Mouse (Mus musculus): ENCODE results near the gene Glyat. TPM values are rescaled to one million over a fixed set of nuclear protein-coding genes. Genes with fewer than 3 reads are reported as not detected.
"Not testable (repeated sequence)": the region's sequence is repeated elsewhere in the genome, so short reads cannot be mapped to it uniquely, and the experiment has no call there.

Gene Glyat
- polyA plus RNA-seq, 1 experiment from 2014 or later: 0.22 TPM

DNA sequence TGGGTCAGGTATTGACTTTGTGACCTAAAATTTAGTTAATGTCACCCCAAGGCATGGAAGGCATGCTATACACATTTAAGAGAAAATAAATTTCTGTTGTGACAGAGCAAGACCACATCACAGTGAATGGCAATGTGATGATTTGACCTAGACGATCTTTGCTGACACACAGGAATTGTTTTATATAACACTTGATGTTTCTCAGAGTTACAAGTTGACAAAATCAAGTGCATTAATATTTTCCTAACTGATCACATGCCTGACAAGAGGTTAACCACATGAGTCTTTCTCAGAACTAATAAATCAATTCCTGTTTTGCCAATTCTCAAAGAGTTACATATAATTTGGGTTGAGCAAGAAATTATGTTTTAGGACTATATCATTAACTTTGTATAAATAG is 19.5 kb upstream of the Glyat start:
- Histone ChIP-seq H3K4me2 (no peak overlapping the region), H3K4me1 (no peaks in the 10 kb centered on the region), H3K4me3 (replicated peaks) (no peak overlapping the region), H3K27me3 (replicated peaks) (no peaks in the 10 kb centered on the region), H3K9me3 (replicated peaks) (no peaks in the 10 kb centered on the region), H3K27ac (replicated peaks) (no peak overlapping the region), H3K36me3 (no peaks in the 10 kb centered on the region), H3K9ac (replicated peaks) (no peak overlapping the region)
- ATAC-seq (ENCODE audit: low FRiP score): no peak
- 80% methylated on average over 1 of the region's 1 CpGs for WGBS

DNA sequence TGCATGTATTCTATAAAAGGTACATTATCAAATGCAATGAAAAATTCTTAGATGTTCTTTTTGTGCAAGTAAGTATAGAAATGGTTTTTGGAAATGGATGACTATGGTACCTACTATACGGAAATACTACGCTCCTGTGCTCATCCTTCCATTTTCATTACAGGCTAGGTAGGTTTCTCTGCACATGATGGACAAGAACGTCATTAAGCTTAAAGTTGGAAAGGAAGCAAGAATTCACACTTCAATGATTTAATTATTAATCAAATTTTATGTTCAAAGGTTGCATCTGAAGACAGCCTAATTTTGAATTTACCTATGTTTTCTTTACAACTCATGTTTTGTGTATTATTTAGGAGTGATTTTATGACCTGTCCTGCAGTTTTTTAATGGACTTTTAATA is 1.2 kb downstream of the Glyat start:
- Histone ChIP-seq H3K27me3 (replicated peaks) (no peaks in the 10 kb centered on the region), H3K4me1 (no peaks in the 10 kb centered on the region), H3K36me3 (no peaks in the 10 kb centered on the region), H3K9ac (replicated peaks) (no peak overlapping the region), H3K9me3 (replicated peaks) (no peaks in the 10 kb centered on the region), H3K4me3 (replicated peaks) (no peak overlapping the region), H3K4me2 (no peak overlapping the region), H3K27ac (replicated peaks) (no peak overlapping the region)
- WGBS: 86% methylated on average over 3 of the region's 3 CpGs
- ATAC-seq (ENCODE audit: low FRiP score): no peak

DNA sequence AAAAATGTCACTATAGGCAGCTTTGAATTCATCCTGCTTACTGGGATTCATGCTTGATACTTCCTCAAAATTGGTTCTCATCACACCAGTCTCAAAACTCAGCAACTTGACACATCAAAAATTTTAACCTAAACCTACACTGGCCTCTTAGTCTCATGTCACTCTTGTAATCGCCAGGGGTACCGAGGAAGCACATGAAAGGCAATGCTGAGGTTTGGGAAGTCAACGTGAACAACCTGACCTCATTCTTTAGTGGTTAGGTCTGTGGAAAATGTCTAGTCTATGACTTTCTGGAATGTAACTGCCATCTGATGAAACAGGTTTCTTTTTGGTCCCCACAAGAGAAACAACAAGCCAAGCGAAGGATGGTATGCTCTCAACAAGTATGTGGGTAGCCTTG is 1.9 kb downstream of the Glyat start:
- H3K27me3 ChIP-seq (replicated peaks): no peaks in the 10 kb centered on the region
- no peak for ATAC-seq (ENCODE audit: low FRiP score)

DNA sequence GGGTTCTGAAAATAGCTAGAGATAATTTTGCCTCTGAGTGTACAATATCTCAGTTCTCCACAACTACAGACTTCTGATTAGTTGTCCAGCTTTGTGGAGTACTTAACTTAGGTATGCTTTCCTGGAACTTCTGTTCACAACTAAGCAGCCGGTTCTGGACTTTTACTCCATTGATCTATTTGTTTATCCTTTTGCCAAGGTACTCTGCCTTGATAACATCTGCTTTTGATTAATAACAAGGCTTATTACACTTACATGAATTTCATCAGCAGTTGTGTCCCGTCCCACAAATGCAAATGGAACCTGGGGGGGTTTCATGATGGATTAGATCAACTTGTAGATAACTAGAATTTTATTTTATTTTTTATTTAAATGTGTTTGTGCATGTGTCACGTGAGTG is 3.8 kb downstream of the Glyat start:
- no peak for ATAC-seq (ENCODE audit: low FRiP score)
- 82% methylated on average over 3 of the region's 3 CpGs for WGBS
- no peaks in the 10 kb centered on the region for H3K36me3 ChIP-seq

More for the DNA sequence above, 1.9 kb downstream of the Glyat start:
- Histone ChIP-seq H3K9me3 (replicated peaks) (no peaks in the 10 kb centered on the region), H3K4me1 (no peaks in the 10 kb centered on the region), H3K4me2 (no peak overlapping the region), H3K9ac (replicated peaks) (no peak overlapping the region), H3K36me3 (no peaks in the 10 kb centered on the region), H3K27ac (replicated peaks) (no peak overlapping the region), H3K4me3 (replicated peaks) (no peak overlapping the region)
- WGBS: 95% methylated on average over 4 of the region's 4 CpGs

DNA sequence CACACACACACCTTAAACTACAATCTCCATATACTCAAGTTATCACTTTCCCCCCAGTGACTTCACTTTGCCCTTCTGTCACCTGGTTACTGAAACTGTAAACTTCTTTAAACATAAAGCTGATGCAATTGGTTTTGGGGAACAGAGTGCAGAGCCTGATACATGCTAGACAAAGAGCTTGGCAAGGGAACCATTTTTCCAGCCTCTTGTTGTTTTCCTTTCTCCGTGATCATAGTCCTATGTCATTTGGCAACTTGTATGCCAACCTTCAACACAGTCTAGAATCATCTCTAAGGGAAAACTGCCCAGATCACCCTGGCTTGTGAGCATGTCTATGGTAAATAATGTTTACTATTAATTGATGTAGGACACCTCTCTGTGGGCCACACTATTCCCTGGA is 4.9 kb downstream of the Glyat start:
- Histone ChIP-seq H3K27ac (replicated peaks) (no peak overlapping the region), H3K36me3 (no peaks in the 10 kb centered on the region), H3K4me2 (no peak overlapping the region), H3K27me3 (replicated peaks) (no peaks in the 10 kb centered on the region), H3K4me3 (replicated peaks) (no peak overlapping the region), H3K4me1 (no peaks in the 10 kb centered on the region), H3K9ac (replicated peaks) (no peak overlapping the region), H3K9me3 (replicated peaks) (no peaks in the 10 kb centered on the region)
- 80% methylated on average over 1 of the region's 1 CpGs for WGBS
- ATAC-seq (ENCODE audit: low FRiP score): no peak

More for the DNA sequence above, 3.8 kb downstream of the Glyat start:
- H3K4me3 ChIP-seq (replicated peaks): no peak overlapping the region
- H3K27me3 ChIP-seq (replicated peaks): no peaks in the 10 kb centered on the region
- no peak overlapping the region for H3K4me2 ChIP-seq
- no peaks in the 10 kb centered on the region for H3K4me1 ChIP-seq
- no peaks in the 10 kb centered on the region for H3K9me3 ChIP-seq (replicated peaks)
- H3K9ac ChIP-seq (replicated peaks): no peak overlapping the region
- H3K27ac ChIP-seq (replicated peaks): no peak overlapping the region

DNA sequence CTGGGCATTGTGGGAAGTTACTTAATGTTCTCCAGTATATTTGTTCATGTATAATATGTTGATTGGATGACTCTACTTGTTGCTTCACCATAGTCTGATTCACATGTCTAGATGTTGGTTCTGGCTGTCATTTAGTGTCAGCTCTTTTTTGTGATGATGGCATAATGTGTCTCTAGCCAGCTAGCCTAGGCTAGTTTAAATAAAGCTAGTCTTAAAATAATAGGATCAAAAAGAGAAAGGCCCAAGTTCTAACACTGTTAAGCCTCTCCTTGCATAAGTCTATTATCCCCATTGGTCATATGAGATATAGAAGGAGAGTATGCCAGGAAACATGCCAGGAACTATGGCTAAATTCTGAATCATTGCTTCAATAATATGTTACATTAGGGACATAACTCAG is 16.4 kb downstream of the Glyat start:
- no peak overlapping the region for H3K4me2 ChIP-seq
- H3K4me1 ChIP-seq: no peaks in the 10 kb centered on the region
- no peak for ATAC-seq (ENCODE audit: low FRiP score)

DNA sequence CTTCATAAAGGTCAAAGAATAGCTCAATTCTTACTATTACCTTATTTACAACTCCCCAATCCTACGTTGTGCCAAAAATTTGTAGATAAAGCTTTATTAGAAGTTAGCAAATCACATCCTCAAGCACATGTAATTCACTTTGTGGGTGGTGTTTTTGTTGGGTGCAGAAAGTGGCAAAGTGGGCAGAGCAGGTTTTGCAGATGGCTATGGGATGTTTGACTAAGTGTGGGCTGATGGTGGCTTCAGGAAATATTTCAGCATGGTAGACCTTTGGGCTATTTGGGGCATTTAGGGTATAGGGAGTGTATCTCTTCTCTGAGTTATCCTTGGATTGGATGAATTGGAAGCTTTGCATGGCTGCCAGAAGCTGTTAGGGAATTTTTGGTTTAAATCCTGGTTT is 33.0 kb downstream of the Glyat start:
- Histone ChIP-seq H3K4me2 (no peak overlapping the region), H3K9ac (replicated peaks) (no peak overlapping the region), H3K27ac (replicated peaks) (no peak overlapping the region), H3K4me1 (no peaks in the 10 kb centered on the region), H3K4me3 (replicated peaks) (no peak overlapping the region), H3K27me3 (replicated peaks) (no peaks in the 10 kb centered on the region), H3K9me3 (replicated peaks) (0 out of 2 replicates have a peak, but pooled peaks cover 5% of the 10 kb centered on the region), H3K36me3 (no peaks in the 10 kb centered on the region)
- ATAC-seq (ENCODE audit: low FRiP score): no peak
- WGBS: 80% methylated on average over 1 of the region's 1 CpGs

More for the DNA sequence above, 16.4 kb downstream of the Glyat start:
- Histone ChIP-seq H3K27me3 (replicated peaks) (no peaks in the 10 kb centered on the region), H3K4me3 (replicated peaks) (no peak overlapping the region), H3K9ac (replicated peaks) (no peak overlapping the region), H3K27ac (replicated peaks) (no peak overlapping the region), H3K36me3 (no peaks in the 10 kb centered on the region), H3K9me3 (replicated peaks) (no peaks in the 10 kb centered on the region)

DNA sequence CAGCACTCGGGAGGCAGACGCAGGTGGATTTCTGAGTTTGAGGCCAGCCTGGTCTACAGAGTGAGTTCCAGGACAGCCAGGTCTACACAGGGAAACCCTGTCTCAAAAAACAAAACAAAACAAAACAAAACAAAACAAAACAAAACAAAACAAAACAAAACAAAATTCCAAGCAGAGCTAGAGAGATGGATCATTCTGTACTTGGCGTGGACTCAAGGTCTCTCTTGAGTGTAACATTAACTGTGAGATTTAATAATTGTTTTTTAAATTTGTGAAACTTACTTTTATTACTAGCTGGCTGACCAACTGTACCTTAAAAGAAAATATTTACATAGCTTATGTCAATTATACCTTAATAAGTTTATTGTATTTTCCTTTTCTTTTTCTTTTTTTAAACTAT is 35.5 kb downstream of the Glyat start:
- not testable (repeated sequence) for H3K9me3 ChIP-seq (replicated peaks); H3K4me2 ChIP-seq; H3K9ac ChIP-seq (replicated peaks); H3K4me1 ChIP-seq; H3K36me3 ChIP-seq; H3K4me3 ChIP-seq (replicated peaks); H3K27me3 ChIP-seq (replicated peaks); ATAC-seq (ENCODE audit: low FRiP score); H3K27ac ChIP-seq (replicated peaks)
- 94% methylated on average over 3 of the region's 3 CpGs for WGBS

DNA sequence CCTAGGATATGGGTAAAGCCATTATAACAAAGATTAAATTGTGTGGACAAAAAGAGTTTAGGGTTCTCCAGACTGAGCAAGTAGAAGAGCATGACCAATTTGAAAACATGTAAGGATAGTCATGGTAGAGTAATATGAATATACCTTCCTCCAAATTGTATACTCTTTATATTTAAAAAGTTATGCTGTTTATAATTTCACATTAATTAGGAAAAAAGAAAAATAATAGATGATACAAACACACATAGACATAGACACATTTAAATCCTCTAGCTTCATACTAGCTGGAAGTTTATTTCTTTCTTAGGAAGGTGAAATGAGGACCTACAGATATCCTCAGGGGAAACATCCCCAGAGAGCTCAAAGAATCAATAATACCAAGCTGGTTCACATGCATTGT is 37.0 kb downstream of the Glyat start, which contains the start of gene Olfr1442:
Gene Olfr1442, plus strand, starts transcription at position 301 of the 400 bp plus-strand sequence.
- H3K27me3 ChIP-seq (replicated peaks): no peaks in the 10 kb centered on the region
- H3K4me1 ChIP-seq: no peaks in the 10 kb centered on the region
- H3K36me3 ChIP-seq: no peaks in the 10 kb centered on the region
- H3K4me2 ChIP-seq: no peak within 1 kb of the TSS
- H3K9me3 ChIP-seq (replicated peaks): no peaks in the 10 kb centered on the region
- no peak for ATAC-seq (ENCODE audit: low FRiP score)
- no peak within 1 kb of the TSS for H3K4me3 ChIP-seq (replicated peaks)
- H3K27ac ChIP-seq (replicated peaks): no peak within 1 kb of the TSS
- H3K9ac ChIP-seq (replicated peaks): no peak within 1 kb of the TSS

DNA sequence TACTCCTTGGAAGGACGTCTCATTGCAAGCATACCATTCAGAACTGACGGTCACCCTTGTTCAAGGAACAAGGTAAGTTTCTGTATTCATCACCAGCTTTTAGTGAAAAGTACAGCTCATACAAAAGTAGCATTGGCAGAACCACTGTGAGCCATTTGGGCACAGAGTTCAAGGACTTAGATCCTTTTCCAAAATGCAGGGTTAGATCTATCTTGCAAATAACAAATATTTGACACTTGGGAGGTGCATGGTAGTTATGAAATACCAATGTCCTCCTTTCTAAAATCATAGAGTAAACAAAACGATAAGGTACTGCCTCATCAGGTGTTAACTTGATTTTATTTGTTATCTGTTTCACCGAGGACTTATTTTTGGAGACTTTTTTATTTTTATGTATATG is 37.9 kb downstream of the Glyat start:
- 88% methylated on average over 4 of the region's 4 CpGs for WGBS
- Histone ChIP-seq H3K36me3 (no peaks in the 10 kb centered on the region), H3K4me1 (no peaks in the 10 kb centered on the region), H3K27me3 (replicated peaks) (no peaks in the 10 kb centered on the region), H3K4me3 (replicated peaks) (no peak overlapping the region), H3K9ac (replicated peaks) (no peak overlapping the region), H3K9me3 (replicated peaks) (no peaks in the 10 kb centered on the region), H3K4me2 (no peak overlapping the region), H3K27ac (replicated peaks) (no peak overlapping the region)
- no peak for ATAC-seq (ENCODE audit: low FRiP score)

DNA sequence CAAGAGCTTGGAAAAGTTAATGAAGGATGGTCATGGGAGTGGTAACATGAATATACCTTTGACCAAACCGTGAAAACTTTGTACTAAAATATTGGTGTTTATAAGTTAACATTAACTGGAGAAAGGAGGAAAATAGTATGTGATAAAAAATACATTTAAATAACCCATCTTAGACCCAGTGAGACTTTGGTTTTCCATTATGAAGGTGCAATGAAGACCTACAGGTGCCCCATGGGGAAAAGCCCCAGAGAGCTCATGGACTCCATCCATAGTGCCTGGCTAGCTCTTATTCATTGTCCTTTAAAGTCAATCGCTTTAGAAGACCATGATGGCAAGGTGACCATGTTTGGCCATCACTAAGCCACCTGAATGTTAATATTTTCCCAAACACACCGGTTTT is 44.7 kb downstream of the Glyat start, which contains the start of gene Olfr1443:
Gene Olfr1443, plus strand, starts transcription at position 301 of the 400 bp plus-strand sequence.
- no peaks in the 10 kb centered on the region for H3K9me3 ChIP-seq (replicated peaks)
- H3K9ac ChIP-seq (replicated peaks): no peak within 1 kb of the TSS
- no peaks in the 10 kb centered on the region for H3K36me3 ChIP-seq
- no peak for ATAC-seq (ENCODE audit: low FRiP score)
- WGBS: 82% methylated on average over 3 of the region's 3 CpGs
- no peaks in the 10 kb centered on the region for H3K27me3 ChIP-seq (replicated peaks)
- no peaks in the 10 kb centered on the region for H3K4me1 ChIP-seq
- no peak within 1 kb of the TSS for H3K27ac ChIP-seq (replicated peaks)
- no peak within 1 kb of the TSS for H3K4me3 ChIP-seq (replicated peaks)
- H3K4me2 ChIP-seq: no peak within 1 kb of the TSS

DNA sequence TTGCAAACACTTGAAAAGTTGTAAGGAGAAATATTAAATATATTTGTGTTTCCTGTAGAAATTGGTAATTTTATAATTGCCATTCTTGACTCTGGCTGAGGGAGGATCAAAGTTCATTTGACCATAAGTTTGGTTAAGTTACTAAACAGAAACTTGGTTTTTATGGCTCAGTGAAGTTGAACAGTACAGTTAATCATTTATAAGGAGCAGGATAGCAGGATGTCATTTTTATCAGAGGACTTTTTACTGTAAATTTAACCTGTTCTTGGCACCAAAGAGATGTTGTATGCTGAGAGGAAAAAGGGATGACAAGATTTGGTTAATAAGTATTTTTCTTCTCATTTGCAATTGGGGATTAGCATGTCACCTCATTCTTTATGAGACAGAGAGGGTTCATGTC is 51.5 kb downstream of the Glyat start:
- no peak overlapping the region for H3K9ac ChIP-seq (replicated peaks)
- no peaks in the 10 kb centered on the region for H3K9me3 ChIP-seq (replicated peaks)
- no peaks in the 10 kb centered on the region for H3K36me3 ChIP-seq
- no peak overlapping the region for H3K27ac ChIP-seq (replicated peaks)
- ATAC-seq (ENCODE audit: low FRiP score): no peak
- H3K4me1 ChIP-seq: no peaks in the 10 kb centered on the region
- H3K4me3 ChIP-seq (replicated peaks): no peak overlapping the region
- H3K4me2 ChIP-seq: no peak overlapping the region
- H3K27me3 ChIP-seq (replicated peaks): no peaks in the 10 kb centered on the region

DNA sequence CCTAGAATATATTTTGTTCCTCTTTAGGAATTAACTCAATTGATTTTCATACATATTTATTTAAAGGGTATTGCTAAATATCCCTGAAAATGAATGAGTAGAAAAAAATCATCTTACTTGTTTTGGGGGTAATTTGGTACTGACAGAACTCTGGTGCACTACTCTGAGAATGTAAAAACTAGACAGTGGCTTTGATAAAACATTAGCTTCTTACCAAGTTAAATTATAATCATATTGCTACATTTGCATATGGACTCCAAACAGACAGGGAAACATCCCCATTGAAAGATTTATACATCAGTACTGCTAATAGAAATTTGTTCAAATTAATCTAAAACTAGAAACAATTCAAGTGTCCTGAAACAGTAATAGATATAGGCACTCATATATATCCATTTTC is 52.1 kb downstream of the Glyat start:
- Histone ChIP-seq H3K4me1 (no peaks in the 10 kb centered on the region), H3K27me3 (replicated peaks) (no peaks in the 10 kb centered on the region), H3K9me3 (replicated peaks) (no peaks in the 10 kb centered on the region), H3K27ac (replicated peaks) (no peak overlapping the region), H3K4me3 (replicated peaks) (no peak overlapping the region), H3K36me3 (no peaks in the 10 kb centered on the region), H3K9ac (replicated peaks) (no peak overlapping the region), H3K4me2 (no peak overlapping the region)
- ATAC-seq (ENCODE audit: low FRiP score): no peak

All from neural tube, embryonic 15.5 days (tissue).